Mouse (Mus musculus): ENCODE results near the gene Tpcn1.

Gene Tpcn1

DNA sequence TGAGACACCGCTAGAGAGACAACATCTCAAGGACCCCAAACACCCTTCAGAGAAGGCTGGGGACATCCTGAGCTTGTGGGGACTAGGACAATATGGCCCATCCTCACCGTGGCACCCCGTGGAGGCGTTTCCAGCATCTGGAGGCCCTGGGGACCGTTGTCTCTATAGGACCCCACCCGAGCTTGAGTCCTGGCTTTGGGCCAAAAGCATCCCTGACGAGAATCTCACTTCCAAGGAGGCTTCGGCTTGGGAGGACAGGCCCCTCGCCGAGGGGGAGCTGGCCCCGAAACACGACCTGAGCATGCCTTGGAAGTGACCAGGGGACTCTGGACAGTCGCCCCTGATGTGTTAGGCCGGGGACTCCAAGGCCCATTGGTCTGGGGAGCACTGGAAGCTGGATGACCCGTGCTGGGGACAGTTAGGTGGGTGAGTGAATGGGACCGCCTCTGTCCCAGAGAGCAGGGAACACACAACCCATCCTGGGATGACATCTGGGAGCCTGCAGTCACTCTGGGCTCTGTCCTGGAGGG, 20.8 kb upstream of the Tpcn1 start:
- no peak for DNase-seq (ENCODE audit: low read depth)

DNA sequence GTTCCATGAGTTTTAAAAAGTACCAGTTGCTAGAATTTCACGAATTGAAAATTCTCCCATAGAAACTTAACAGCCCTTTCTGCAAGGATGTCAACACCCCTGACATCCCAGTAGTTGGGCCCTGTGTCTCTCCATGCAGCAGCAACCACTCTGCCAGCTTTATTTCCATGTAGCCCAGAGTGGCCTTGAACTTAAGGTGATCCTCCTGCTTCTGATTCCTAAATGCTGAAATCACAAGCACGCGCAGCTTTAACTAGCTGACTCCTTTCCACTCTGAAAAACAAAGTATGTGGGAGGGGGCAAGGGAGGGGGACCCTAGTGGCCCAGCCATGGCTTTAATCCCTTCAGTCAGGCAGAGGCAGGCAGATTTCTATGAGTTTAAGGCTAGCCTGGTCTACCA, 18.9 kb upstream of the Tpcn1 start:
- no peak for DNase-seq (ENCODE audit: low read depth)

DNA sequence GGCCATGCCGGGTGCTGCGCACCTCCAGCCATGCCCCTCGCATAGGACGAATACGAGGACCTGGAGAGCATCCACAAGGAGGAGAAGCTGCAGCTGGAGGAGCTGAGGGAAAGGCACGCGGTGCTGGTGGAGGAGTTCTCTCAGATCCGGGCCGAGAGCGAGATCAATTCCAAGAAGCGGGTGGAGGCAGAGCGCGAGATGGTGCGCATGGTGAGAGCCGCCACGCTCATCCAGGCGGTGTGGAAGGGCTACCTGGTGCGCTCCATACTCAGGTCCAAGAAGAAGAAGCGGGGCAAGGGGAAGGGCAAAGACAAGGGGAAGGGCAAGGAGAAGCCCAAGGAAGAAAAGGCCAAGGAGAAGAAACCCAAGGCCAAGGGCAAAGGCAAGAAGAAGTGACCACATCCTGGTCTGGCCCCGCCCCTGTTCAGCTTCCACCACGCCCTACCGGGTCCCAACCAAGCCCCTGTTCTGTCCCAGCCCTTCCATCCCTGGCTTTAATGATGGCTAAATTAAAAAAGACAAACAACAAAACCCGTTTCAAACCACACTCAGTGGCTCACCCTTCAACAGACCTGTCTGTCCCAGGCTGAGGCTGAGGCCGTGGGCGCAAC, 18.2 kb upstream of the Tpcn1 start:
- DNase-seq (ENCODE audit: low read depth) = no peak

DNA sequence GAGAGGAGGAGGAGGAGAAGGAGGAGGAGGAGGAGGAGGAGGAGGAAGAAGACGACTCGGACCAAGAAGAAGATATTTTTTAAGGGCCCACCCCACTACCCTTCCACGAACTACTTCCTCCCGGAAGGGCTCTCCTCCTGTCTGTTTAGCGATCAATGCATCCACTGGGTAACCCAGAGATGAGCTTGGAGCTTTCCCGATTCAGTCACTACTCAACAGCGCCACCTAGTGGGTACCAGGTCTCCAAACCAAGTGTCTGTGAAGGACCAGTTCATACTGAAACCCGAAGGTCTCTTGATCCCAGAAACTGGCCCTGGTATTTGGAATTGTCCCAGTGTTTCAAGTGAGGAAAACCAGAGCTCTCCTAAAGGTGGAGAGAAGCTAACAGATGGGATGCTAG, 17.2 kb upstream of the Tpcn1 start:
- peak; percentile 94 for DNase-seq (ENCODE audit: low read depth)

DNA sequence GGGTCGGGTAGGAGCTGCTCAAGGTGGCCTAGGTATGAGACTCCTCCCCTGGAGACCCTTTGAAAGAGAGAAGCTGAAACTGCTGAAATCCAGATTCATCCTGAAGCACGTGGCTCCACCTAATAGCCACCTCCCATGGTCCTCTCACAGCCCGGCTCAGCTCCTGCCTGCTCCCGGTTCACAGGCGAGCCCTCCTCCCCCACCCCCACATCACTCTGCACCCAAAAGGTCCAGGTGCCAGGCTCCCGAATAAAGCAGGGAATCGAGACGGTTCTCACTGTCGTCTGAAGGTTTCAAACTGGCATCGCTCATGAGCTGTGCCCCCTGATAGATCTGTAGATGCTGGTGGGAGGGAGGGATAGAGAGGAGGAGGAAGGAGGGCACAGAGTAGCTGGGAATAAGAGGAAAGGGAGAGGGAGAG, 16.8 kb upstream of the Tpcn1 start:
- no peak for DNase-seq (ENCODE audit: low read depth)

DNA sequence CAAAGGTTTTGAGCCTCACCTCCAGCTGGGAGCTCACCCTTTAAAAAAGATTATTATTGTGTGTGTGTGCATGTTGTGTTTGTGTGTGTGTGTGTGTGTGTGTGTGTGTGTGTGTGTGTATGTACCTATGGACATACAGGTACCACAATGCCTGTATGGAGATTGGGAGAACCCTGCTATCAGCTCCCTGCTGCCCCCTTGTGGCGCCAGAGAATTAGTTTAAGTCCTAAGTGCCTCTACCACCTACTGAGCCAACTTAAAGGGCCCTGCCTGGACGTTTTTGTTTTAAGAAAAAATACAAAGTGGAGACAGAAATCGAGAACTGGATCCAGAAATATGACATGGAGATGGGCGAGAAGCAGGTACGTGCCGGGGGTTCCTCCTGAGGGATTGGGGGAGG, 16.4 kb upstream of the Tpcn1 start:
- peak; percentile 90 for DNase-seq (ENCODE audit: low read depth)

DNA sequence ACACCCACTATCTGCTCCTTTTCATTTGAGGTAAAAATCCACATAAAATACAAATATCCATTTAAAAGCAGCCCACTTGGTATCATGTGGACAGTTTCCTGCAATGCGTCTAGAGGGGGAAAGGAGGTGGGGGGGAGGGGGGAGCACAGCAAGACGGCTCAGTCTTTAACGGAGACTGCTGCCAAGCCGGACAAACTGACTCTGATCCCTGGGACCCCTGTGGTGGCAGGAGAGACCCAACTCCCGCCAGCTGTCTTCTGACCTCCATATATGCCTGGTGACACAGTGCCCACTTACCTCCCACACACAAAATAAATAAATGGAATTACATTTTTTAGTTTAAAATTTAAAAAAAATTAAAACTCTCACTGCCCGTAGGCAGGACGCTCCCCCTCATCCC, 15.0 kb upstream of the Tpcn1 start:
- no peak for DNase-seq (ENCODE audit: low read depth)

DNA sequence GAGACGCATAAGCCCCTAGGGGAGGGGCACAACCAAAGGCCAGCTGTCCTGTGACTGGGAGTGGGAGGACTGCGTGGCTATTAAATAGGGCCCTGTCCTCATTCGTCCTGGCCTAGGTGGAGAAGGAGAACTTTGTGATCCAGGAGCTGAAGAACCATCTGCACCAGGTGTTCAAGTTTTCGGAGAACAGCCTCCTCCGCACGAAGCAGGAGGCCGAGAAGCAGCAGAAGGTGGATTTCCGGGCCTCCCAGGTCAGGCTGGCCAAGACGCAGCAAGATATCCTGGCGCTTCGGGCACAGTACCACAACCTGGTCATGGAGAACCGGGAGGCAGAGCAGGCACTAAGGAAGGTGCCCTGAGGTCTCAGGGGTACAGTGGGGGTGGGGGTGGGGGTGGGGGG, 13.7 kb upstream of the Tpcn1 start:
- DNase-seq (ENCODE audit: low read depth) = no peak

DNA sequence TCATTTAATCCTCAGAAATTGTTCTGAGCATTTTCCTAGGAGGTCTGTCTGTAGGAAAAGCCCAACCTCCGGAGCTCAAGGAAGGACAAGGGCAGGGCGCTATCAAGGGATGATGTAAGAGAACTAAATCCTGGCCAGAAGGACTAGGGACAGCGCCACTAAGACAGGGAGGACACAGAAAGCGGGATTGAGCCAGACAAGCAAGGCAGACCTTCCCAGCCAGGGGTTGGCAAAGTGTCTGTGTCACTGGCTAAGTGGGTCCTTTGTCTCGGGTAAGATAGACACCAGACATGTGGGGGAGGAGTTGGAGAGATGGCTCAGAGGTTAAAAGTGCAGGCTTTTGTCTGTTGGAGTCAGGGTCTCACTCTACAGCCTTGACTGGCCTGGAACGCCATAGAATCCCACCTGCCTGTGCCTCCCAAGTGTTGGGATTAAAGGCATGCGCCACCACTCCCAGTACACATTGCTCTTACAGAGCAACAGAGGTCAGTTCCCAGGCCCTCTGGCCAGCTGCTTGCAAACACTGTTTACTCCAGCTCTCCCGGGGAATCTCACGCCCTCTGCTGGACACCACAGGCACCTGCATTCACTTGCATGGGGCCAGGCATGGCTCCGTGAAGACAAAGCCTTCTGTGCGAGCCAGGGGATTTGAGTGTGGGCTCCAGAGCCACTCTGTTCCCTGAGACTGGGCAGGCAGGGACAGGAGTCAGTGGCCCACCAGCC, 12.6 kb upstream of the Tpcn1 start:
- no peak for DNase-seq (ENCODE audit: low read depth)

DNA sequence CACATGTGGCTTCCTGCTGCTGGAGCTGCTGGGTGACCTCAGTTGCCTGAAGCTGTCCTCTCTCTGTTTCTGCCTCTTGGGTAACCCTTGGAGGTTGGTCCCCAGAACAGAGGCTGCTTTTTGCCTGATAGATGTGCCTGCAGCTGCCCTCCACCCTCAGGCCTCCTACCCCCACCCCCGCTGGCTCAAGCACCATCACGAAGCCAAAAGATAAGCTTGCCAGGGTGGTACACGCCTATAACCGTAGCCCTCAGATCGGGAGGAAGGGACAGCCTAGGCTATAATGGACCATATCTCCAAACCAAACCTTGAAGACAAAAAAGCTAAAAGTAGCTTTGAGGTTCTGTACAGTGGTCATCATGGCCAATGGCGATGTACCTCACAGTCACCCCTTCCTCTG, 11.2 kb upstream of the Tpcn1 start:
- DNase-seq (ENCODE audit: low read depth) = no peak

DNA sequence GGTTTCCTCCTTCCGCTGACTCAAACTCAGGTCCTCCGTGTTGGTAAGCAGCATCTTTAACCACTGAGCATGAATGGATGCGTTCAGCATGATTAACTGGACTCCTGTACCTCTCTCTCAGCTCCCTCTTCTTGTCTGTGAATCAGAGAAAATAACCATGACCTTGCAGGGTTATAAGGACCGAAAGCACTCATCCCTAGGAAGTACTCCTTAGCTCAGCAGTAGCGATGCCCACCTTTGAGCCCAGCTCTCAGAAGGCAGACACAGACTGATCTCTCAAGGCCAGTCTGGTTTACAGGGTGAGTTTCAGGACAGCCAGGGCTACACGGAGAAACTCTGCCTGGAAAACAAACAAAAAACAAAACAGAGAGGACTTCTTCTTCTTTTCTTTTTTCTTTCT, 6.0 kb upstream of the Tpcn1 start:
- DNase-seq (ENCODE audit: low read depth) = no peak

DNA sequence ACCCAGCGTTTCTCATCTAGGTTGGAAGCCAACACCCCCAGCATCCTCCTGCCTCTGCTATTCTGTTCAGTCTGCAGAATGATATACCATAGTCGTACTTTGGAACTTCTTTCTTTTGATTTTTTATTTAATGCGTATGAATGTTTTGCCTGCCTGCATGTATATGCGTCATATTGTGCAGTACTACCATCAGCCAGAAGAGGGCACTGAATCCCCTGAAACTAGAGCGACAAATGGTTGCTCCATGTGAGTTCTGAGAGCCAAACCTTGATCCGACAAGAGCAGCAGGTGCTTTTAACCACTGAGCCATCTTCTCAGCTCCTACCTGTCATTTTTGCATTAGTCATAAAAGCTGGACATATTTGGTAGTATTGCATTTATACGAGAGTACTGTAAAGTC, 3.7 kb upstream of the Tpcn1 start:
- no peak for DNase-seq (ENCODE audit: low read depth)

DNA sequence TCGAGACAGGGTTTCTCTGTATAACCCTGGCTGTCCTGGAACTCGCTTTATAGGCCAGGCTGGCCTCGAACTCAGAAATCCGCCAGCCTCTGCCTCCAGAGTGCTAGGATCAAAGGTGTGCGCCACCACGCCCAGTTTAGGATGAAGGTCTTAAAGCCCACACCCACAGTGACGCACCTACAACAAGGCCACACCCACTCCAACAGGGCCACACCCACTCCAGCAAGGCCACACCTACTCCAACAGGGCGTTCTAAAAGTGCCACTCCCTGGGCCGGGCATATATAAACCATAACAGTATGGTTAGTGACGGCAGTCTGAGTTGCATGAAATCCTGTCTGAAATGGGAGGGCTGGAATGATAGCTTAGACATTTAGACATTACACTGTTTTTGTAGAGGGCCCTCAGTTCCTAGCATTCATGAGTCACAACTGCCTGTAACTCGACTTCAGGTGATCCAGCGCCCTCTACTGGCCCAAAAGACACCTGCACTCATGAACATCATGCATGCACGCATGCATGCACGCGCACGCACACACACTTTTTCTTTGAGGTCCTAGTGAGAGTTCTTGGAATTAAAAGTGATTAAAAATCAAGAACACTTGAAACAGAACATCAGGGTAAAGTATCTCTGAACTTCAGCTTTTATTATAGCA, 2.0 kb upstream of the Tpcn1 start:
- DNase-seq (ENCODE audit: low read depth) = no peak

DNA sequence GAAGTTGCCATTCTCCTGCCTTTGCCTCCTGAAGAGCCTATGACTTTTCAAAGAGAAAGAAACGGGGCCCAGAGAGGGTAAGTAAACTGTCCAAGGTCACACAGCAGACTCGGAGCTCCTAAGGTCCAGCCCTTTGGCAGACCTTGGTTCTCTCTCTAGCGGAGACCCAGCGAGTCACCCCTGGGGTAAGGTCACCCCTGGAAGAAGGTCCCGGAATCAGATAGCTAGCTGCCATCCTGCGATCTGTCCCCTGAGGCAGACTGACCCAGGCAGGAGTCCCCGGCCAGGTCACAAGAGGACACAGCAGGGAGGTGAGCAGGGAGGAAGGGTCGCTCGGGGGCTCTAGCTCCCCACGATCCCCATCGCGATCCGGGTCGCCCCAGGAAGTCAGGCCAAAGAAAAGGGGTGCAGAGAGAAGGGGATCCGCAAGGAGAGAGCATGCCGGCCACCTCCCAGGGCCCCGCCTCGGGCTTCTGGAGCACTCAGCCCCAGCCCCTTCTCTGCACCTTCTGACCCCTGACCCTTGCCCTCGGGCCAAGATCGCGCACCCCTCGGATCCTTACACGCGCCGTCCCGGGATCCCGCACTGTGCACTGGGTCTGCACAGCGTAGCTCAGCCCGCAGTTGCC, 419 bp downstream of the Tpcn1 start:
- no peak for DNase-seq (ENCODE audit: low read depth)

DNA sequence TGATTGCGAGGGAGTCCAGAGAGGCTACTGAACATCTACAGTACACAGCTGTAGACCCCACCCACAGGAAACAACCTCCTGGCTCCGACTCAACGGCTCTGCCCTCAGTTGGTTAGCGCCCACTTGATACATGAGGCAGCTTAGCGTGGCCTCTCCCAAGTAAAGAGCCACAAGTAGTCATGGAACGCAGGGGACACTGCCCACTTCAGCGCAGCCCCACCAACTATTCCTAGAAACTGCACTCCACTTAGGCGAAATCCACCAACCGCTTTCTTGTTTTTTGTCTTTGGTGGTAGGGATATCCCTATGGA, 902 bp downstream of the Tpcn1 start:
- DNase-seq (ENCODE audit: low read depth) = no peak

DNA sequence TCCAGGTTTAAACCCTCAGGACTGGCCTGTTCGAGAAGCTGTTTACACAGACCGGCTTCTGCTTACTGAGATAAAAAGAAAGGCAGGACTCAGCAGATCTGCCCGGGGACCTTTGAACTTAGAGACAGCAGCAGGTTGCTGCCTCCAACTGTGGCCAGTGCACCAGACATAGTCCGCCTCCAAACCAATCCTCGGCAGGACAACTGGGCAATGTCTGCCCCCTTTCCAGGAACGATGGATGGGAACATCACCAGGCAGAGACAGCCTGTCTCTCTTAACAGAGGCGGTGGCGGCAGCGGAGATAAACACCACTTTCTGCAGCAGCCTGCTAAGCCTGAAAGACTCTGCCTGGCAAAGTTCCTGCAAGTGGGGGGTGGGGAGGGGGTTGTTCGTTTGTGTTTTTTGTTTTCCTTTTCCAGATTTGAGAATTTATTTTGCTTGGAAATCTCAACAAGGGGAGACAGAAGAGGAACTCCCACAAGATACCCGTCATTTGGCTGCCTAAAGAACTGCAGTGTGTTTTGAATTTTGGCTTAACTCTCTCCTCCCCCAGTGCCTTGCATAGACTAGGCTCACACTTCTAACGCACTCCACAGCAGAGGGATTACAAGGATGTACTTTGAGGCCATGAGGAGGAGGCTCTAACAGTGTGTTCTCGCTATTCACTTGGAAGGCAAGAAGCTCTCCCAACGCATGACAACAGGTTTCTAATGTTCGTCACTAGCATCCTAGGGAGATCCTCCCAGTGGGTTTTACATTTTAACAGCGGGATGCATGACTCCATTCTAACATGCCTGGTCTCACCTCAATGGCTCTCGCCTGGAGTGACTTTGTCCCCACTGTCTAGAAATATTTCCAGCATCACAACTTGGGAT, 1.5 kb downstream of the Tpcn1 start:
- DNase-seq (ENCODE audit: low read depth) = no peak

DNA sequence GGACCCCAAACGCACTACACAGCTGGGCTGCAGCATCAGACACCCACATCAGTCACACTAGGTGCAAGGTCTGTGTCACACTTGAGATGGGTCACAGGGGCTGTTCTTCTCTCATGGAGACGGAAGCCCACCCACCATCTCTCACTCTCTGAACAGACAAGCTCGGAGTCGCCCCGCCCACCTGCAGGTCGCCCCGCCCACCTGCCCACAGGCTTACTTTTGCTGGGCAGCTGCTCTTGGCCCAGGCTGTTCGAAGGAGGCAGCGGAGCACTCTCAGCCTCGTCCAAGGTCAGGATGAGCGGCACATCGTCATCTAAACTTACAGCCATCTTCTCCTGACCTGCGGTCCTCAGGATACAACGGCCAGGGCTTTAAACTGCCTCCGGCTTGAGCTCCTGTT, 3.5 kb downstream of the Tpcn1 start:
- DNase-seq (ENCODE audit: low read depth) = no peak

DNA sequence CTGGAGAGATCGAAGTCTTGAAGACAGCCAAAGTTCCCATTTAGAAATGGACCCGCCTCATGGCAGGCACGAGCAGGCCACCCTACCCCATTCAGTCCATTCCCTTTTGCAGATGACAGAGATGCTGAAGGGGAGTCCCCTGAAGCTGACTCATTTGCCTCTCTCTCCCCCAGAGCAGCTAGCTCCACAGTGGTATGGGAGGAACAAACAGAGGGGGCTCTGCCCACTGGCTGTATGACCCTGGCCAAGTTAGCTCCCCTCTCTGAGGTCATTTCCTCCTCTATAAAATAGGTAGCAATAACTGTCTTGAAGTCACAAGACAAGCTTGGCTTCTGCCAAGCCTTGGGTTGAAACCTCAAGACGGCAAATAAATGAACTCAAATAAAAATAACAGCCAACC, 5.0 kb downstream of the Tpcn1 start:
- no peak for DNase-seq (ENCODE audit: low read depth)

DNA sequence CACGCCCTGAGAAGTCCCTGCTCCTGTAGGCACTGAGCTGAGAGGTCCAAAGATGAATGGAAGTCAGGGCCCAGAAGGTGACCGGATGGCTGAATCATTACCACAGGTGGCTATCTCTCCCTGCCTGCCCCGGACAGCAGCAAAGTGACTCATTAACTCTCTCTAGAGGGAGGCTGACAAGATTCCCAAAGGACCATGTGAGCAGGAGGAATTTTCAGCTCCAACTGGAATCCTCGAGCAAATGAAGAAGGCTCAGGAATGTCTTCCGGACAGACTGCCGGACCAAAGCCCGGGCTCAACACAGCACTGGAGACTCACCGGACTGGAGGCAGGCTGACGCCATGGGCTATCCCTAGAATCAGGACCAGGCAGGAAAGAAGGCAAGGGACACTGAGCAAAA, 6.5 kb downstream of the Tpcn1 start:
- DNase-seq (ENCODE audit: low read depth) = no peak

DNA sequence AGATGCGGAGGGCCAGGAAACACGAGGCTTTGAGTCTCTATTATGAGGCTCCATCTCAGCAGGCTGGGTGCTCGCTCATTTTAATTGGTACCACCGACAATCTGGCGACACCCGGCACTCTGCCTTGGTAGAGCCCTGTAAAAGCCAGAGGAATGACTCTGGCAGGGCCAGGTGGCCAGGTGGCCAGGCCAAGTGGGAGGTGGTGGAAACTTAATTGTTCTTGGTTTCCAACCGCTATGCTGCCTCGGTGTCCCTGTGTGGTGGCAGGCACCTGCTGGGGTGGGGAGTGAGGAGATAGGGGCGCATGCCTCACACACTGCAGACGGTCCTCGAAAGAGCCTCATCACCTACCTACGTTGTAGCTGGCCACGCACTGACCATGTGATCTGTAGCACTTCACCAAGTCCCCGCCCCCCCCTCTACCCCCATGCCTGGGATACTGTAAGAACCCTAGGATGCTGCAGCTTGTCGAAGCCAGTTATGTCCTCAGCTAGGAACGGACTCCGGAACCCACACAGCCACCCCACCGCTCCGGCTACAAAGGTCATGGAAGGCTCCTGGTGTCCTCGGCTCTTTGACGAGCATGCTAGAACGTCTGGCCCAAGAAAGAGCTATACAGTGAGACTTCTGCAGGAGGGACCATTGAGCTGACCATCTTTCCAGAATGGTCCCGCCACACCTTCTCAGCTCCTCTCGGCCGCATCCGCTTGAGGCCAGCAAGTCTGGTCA, 8.4 kb downstream of the Tpcn1 start:
- no peak for DNase-seq (ENCODE audit: low read depth)

DNA sequence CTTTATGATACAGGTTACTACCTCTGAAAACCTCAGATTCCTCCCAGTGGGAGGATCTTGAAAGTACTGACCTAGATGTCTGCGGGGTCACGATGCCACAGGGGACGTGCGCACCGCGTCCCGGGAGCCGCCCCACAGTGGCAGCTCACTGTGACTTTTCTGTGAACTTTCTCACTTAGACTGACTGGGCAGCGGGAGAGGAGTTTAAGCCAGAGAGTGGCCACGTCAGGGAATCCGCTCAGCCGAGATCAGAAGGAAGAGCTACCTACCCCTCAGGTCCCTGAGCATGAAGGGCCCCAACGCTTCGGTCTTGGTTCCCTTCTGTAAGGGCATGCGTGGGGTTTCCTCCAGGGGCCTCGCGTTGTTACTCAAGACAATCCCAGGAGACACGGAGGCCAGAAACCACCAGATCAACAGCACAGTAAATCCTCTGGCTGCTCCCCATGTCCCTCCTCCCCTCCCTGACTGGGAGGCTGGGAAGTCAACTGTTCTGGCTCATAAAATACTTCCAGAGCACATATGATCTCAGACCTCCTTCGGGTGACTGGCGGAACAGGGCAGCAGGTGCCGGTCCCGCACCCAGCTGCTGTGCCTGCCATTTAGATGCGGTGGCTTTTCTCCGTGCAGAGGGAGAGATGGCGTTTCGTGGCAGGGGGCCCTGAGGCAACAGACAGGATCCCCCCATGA, 9.1 kb downstream of the Tpcn1 start:
- DNase-seq (ENCODE audit: low read depth) = no peak

Measured in c-Kit-positive CD71-negative TER-119-negative erythroid progenitor cells, embryonic 14.5 days (primary cell).